Mouse (Mus musculus) WW6 (cell line): Measurements from ENCODE around the gene Vmac.

Experiments
- DNase-seq: peaks from one replicate; pipeline ENCODE4 v3.0.0-alpha.2; 2013; ENCODE audit warnings: low read depth, low spot score

Vmac gene

DNA sequence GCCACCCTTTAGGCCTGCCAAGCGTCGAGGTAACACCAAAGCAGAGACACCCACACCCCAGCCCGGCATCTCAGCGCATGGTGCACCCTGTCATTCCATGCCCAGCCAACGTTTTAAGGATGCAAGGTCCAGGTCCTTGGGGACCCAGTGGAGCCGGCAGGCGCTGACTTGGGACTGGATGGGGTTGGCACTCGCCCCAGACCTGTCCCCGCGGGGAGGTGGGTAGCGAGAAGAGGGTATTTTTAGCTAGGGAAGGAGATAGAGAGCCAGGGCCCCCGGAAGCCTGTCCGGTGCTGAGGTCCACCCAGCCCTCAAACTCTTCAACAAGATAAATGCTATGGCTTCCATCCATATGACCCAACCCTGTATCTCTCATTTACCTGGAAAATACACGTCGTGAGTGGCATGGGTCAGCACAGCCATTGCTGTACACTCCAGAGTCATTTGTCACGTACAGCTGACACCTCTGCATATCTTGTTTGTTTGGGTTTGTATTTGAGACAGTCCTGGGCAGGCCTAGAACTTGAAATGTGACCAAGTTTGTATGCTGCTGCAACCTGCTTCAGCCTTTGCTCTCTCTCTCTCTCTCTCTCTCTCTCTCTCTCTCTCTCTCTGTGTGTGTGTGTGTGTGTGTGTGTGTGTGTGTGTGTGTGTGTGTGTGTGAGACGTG is 22.4 kb upstream of the Vmac start:
- DNase-seq, result no peak

DNA sequence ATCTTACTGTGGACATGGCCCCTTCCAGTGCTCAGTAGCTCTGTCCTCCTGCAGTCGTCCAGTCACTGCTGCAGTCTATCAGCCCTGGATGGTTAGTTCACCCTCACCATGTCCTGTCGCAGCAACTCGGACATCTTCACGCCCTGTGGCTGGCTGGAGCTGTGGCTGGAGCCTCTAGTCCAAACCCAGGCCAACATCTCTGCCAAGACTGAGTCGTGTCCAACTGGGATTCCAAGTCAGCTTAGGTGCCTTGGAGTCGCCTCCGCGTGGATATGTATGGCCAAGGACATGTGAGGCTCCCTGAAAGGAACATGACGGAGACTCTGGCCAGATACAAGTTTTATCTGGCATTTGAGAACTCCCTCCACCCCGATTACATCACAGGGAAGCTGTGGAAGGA is 20.4 kb upstream of the Vmac start:
- no peak for DNase-seq

DNA sequence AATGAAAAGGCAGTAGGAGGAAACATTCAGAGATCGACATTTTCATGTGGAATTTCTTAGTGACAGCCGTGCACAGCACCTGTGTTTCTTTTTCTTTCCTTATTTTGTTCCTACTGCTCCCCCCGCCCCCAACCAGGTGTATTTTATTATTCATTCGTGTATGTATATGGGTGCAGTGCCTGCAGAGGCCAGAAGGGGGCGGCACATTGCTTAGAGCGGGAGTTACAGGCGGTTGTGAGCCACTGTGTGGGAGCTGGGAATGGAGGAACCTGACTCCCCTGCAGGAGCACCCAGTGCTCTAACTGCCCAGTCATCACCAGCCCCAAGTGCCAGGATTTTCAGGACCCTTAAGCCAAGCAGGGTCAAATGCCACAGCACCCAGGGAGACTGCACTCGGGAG is 18.7 kb upstream of the Vmac start:
- DNase-seq, result no peak

DNA sequence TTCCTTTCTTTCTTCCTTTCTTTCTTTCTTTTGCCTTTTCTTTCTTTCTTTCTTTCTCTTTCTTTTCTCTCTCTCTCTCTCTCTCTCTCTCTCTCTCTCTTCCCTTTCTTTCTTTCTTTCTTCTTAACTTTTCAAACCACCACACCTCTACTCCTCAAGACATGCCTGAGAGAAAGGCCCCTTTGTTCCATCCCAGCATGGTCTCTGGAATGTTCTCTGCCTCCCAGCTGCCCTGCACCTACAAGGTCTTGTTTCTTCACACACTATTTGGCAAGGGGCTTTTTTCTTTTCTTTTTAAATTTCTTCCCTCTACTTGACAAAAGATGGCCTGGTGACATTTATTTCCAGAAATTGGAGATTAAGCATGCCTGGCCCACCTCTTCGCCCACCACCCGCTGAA is 11.8 kb upstream of the Vmac start:
- no peak for DNase-seq

DNA sequence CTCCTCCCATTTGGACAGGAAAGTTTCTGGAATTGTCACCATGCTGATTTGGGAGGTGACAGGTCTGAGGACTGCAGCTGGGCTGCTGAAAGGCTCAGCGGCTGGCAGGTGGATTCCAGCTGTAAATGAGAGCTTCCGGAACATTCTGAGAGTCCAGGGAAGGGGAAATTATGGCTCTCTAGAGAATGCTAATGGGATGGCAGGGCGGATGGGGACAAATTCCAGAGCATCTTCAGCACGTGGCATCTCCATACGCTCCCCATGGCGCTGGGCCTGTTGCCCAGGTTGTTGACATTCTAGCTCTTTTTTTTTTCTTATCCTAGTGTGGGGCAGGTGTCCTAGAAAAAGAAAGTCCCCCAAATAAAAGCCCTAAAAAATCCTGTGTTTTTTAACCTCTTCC is 11.3 kb upstream of the Vmac start:
- DNase-seq, result no peak

DNA sequence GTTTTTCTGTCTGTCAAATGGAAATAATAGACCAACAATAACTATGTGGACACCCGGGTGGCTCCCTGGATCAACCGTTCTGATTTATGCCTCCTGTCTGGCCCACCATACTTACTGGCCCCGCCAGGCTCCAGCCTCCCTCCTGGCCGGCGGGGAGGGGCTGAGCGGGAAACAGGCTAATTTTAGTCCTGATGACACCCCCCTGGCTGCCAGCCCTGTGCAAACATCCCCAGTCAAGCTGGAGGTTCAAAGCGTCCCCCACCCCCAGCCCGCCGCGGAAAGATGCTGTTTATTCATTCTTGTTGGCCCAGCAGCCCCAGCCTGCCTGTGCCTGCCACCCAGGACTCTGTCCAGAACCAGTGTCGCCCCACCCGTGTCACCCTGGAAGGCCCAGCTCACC is 10.3 kb upstream of the Vmac start:
- DNase-seq, result no peak

DNA sequence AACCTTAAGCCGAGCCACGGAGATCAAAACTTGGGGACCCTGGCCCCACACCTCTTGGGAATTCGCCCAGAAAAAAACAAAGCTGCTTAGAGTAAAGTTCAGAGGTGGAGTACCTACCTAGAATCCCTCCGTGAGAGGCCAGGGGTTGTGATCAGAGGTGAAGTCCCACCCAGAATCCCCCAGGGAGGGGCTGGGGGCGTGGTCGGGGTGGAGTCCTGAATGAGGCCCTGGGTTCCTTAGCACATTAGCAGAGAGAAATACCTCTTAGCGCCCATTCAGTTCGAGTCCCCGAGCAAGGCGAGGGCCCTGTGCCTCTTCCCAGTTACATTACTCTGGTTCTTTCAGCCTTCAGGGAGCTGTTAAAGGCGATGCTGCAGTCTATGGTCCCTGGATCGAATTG is 9.8 kb upstream of the Vmac start:
- DNase-seq, result no peak

DNA sequence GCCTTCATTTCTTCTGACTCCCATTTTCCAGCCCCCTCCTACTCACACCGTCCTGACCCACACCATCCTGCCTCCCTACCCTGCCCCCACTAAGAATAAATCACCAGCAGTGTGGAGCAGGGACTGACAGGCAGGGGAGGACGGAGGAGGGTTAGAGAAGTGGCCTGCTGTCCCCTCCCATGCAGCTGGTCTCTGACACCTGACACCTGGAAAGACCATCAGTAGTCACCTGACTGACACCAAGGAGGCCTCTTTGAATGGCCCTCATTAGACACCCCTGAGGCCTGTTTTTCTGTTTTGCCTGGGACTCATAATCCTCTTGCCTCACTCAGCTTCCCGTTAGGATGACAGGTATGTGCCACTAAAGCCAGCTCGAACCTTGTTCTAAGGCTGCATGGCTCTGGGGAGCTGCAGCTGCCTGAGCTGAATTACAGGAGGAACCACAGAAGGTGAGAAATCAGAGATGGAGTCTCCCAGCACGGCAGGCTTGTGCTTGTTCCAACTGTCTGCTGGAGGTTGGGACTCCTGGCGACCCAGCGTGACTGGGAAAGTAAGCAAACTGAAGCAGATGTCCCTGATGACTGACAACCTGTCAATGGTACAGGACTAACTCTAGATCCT is 9.3 kb upstream of the Vmac start:
- no peak for DNase-seq

DNA sequence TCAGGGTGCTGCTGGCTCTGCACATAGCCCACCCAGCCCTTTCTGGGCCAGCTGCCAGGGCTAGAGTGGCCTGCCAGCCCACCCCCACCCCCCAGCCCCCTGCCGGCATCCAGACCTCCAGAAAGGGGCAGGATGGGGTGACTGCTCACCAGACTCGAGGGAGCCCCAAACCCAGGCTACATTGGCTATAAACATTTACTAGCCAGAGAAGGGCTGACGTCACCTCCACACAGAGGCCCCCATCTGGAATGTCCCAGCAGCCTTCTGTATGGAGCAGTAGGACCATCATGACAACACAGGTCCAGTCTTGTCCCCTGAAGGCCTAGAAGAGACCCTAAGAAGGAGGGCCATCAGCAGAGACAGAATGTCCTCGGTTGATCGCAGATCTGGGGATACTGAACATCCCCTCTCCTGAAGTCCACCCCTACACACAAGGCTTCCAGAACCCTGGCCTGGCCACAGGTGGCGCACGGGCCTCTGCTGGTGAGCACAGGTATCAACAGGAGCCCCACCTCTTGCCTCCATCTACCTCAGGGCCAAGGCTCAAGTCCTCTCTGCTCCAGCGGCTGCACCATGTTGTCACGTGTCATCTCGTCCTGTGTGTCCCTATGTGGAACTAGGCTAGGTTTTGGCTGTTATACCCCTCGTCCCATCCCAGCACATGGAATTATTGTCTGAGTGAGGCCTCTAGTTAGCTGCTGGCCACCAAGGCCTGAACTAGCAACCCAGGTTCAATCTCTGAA is 5.8 kb upstream of the Vmac start:
- no peak for DNase-seq

DNA sequence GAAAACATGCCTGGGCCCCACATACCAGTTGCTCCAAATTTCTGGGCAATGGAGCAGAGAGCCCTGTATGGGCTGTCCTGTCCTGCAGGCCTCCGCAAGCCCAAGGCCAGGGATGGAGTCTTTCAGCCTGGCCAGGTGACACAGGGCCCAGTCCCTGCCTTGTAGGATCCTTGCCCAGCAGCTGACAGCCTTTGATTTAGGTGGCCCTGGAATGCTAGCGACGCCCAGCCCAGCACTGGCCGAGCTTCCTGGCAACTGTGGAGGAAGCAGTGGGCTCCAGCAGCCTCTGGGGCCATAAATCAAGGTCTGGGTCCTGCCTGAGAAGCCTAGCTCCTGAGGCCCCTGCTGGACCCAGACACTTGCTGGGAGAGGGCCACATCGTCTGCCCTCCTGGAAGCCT is 4.6 kb upstream of the Vmac start:
- DNase-seq, result no peak

DNA sequence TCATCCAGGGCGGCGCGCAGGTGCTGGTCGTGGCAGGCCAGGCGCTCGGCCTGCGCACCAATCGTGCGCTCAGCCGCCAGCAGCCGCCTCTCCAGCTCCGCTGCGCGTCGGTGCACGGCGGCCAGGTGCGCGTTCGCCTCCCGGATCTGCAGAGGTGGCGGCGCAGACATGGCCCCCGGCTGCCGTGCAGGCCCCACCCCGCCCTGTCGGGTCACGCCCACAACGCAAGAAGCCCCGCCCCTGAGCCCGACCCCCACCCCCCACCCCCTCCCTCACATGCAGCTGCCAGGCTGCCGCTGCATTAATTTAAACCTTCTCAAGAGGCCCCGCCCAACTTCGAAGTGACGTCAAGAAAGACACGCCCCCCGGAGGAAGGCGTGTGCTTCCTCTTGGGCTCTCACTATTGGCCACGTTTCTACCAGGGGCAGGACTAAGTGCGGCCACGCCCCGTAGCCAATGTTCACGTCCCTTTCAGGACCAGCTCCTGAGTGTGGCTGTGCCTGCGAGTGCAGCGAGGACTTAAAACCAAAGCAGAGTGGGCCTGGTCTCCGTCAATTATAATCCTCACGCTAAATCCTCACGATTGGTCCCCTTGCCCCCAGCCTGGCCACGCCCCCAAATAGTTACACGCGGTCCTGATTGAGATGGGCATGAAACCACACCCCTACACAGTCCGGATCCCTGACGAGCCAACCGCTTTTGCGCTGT is 1.0 kb downstream of the Vmac start:
- peak; percentile 98 for DNase-seq

DNA sequence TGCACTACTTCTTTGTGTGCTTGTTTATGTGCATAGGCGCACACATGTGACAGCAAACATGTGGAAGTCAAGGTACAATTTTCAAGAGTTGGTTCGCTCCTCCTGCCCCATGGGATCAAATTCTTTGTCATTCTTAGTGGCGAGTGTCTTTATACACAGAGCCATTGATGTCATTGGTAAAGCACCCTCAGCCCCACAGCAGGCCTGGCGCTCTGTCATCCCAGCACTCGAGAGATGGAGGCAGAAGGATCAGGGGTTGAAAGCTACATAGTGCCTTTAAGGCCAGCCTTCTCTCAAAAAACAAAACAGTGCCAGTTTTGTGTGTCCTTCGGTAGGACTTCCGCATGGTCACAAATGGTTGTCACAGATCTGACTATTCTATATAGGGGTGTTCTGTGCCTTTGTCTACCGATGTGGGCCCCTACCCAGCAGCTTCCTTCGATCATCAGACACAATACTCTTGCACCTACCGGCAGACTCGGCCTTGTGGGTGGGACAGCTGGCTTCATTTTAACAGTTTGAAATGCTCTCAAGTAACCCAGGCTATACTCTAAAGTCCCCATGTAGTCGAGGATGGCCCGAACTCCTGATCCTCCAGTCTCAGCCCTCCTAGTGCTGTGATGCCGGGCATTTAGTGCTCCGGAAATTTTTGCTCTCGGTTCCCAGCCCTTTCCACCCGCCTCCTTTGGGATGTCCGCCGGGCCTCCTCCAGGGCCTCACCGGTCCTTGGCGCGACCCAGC is 1.7 kb downstream of the Vmac start:
- DNase-seq, result no peak

DNA sequence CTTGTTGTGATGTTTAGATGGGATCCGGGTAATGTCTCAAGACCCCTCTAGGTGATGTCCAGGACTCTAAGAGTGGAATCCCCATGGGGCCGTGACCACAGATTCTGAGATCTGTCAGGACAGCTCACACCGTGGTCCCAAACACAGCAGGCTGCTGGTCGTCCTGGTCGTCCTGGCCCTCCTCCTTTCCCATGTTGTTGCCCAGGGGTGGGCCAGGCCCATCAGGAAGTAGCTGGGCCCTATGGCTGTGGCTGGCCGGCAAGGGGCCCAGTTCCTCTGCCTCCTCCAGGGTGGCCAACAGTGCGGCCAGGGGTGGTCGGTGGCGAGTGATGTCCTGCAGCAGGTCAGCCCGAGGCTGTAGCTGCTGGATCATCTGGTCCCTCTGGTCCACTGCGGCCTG is 2.5 kb downstream of the Vmac start:
- DNase-seq, result no peak

DNA sequence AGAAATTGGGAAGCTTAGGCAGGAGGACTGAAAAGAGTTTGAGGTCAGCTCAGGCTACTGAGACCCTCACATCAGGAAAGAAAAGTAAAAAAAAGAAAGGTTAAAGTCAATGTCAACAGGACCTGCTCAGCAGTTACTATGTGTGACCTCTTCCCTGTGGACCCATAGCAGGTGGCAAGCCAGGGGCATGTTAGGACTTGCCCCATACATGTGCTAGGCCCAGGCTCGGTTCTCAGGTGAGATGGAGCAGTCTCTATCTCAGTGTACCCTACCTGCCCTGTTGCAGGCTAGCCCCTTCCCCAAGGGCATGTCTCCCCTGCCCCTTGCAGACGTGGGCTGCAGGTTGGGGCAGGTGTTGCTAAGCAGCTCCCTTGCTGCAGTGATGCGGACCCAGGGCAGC is 8.1 kb downstream of the Vmac start:
- DNase-seq, result no peak

DNA sequence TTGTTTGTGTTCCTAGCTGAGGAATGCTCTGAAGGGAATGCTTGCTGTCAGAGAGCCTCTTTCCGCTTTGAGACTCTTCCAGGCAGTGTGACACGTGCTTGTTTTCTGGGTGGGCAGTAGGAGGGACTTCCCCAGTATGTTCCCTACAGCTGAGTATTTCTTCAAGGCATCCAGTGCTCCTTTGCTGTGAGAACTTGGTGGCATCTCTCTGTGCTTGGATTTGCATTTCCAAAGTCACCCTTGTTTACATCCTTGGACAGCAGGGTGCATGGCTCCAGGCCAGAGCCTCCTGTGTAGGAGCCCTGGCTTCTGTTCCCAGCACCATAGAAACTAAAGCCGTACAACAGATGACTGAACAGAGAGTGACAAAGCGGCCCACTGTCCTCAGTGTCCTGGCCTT is 9.1 kb downstream of the Vmac start:
- no peak for DNase-seq

DNA sequence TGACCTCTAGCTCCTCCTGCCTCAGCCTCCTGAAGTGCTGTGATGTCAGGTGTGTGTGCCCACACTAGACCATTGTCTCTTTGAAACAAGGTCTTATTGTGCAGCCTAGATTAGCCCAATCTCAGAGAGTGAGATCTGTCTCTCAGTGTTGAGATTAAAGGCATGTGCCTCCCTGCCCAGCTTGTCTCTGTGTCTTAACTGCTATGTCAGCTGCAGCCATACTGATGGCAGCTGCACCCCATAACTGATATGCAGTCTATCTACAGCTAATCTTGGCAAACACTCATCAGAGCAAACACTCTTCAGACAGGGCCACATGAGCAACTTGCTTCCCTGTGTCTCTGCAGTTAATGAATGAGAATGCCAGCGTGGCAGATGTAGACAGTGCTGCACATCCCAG is 11.3 kb downstream of the Vmac start:
- no peak for DNase-seq

DNA sequence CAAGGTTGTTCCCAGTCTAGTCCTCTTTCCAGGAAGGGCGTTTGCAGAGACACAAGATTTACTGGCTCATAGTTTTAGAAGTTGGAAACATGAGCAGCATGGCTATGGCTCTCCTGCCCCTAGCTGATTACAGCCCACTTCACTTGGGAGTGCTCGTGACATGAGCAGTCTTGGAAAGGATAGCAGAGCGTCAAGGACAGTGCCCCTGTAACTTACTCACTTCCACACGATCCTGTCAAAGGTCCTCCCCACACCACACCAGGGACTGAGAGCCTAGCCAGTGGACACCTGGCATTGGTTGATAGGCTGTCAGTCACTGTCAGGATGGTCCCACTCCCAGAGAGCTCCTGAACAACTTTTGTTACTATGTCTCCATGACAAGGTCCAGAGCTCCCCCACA is 14.8 kb downstream of the Vmac start:
- DNase-seq, result no peak

DNA sequence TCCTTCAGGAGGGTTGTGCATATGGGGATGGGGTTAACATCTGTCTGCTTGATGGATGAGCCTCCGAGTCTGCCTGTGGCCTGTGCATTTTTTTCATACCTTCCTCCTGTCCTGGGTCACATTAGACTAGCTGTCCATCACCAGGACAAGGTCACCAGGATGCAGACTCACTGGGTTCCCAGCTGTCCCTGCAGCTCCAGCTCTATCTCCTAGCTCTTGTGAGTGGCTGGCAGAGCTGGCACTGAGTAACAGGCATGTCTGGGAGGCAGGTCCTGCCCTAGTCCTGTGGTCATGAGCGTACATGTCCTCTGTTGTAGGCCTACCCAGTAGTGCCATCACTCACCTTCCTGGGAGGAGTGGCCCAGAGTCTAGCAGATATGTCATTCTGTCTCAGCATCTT is 17.4 kb downstream of the Vmac start:
- no peak for DNase-seq

DNA sequence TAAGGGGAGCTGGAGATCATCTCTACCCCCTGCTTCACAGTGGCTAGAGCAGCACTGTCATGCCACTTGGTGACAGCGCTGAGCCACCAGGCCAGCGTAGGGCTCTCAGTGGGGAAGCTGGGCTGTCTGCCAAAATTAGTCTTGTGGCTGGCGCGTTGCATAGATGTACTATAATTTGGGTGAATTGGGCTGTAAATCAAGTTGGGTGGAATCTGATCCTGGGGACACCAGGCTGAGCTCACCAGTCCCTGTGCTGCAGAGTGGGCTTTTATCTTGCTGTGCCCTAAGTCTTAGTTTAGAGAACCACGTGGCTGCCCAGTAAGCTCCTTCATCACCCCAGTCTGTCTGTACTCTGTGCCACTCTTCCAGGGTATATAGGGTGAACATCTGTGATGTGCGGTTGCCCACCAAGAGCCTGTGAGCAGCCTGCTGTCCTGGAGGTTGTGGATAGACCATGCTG is 23.9 kb downstream of the Vmac start:
- no peak for DNase-seq

DNA sequence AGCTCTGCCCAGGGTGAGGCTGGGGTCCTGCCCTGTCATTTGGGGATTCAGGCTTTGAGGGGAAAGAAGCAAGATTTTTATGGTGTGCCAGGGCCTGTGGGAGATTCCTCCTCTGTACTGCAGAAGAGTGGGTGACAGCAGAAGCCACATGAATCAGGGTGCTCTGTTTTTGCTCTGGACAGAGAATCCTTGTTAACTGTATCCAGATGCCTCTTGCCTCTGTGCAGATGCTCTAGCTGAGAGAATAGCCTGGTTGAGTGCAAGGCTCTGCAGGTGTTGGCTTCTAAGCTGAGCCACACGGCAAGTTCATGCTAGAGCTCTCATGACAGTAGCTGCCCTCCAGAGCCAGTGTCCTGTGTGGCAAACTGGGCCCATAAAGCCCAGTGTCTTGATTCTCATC is 24.4 kb downstream of the Vmac start:
- DNase-seq, result no peak

DNA sequence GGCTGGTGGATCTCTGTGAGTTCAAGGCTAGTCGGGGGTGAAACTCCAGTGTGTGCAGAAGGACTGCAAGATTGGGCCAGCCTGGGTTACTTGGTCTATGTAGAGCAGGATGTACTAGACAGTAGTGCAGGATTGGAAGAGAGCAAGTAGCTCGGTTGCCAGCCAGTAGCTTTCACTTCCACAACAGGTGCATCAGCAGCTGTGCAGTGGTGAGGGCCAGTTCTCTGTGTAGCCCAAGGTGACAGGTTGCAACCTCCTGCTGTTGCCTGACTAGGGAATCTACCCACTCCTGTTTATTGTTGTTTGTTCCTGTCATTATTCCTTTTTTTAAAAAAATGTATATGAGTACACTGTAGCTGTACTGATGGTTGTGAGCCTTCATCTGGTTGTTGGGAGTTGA is 29.1 kb downstream of the Vmac start:
- no peak for DNase-seq

DNA sequence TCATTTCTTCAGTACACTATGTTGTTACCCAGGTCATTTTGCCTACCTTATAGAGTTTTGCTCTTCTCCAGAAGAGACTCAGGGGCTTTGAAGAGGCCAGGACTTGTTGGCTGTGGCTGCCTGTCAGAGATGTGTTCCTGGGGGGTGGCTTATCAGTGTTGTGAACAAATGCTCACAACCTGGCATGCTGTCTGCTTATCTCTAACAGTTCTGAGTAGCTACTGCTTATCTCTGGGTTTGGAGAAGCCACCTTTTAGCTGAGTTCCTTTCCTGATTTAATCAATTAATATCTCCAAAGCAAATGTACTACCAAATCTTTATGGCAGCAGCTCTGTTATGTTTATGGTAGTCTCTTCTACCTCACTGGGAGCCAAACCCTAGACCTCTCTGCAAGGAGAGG is 29.8 kb downstream of the Vmac start:
- DNase-seq, result no peak
